Mouse (Mus musculus): ENCODE results near the gene Nupl1.

DNA sequence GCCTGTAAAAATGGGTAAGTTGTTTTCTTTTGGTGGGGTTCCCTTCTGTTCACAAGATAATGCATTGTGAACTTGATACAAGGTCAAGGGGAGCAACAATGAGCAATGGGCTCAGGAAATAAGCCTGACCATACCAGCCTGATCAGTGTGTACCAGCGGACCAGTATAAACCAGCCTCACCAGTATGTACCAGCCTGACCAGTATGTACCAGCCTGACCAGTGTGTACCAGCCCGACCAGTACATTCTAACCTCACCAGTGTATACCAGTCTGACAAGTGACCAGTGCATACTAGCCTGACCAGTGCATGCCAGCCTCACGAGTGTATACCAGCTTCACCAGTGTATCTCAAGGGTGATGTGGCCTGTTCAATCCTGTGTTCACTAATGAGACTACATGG, 87.9 kb downstream of the Nupl1 start:
- TF ChIP-seq POLR2A (IDR thresholded peaks at IDR 0.05; ENCODE audit: control insufficient read depth, extremely low read depth, insufficient read depth, low read length, poor library complexity): no peak
- no peak for TF ChIP-seq CTCF (IDR thresholded peaks at IDR 0.05; ENCODE audit: borderline replicate concordance, control insufficient read depth, extremely low read depth, insufficient read depth, low read length, poor library complexity)
